Mouse (Mus musculus) left cerebral cortex, adult 8-10 months (tissue): ENCODE data around the gene Mtus2. TPM values are rescaled to one million over a fixed set of nuclear protein-coding genes. Genes with fewer than 3 reads are reported as not detected.
A peak's percentile ranks its signal among the peaks of the same experiment; 100 is the strongest.
"Not testable (repeated sequence)": the region's sequence is repeated elsewhere in the genome, so short reads cannot be mapped to it uniquely, and the experiment has no call there.

ENCODE experiments used
- DNase-seq, 2 experiments: peaks; one replicate each; pipeline ENCODE4 v3.0.0; 2022; ENCODE audit warnings: low spot score in 2 of 2
- total RNA-seq, 4 experiments: library from RNA; stranded (reverse); gene quantifications; 2 replicates each; pipeline ENCODE4 v1.2.4; 2022

Mtus2 gene
- 10 to 100 TPM; 36.6 to 43.1 (median 39.3) TPM for total RNA-seq

- DNase-seq = peak; percentile 76 to 90
Observed at GRCm38 (mm10) chr5:147956821-147957564, at the start of gene Mtus2. TSS of gene Mtus2 (plus strand) at chr5:147957320.

GRCm38 (mm10) chr5:147907851-147908250 lies 49.3 kb upstream of the Mtus2 start:
- DNase-seq = no peak

- DNase-seq = no peak
Observed at GRCm38 (mm10) chr5:147910807-147911509, 46.2 kb upstream of the Mtus2 start.

GRCm38 (mm10) chr5:147911744-147912143 lies 45.4 kb upstream of the Mtus2 start:
- no peak for DNase-seq

GRCm38 (mm10) chr5:147913241-147913842 lies 43.8 kb upstream of the Mtus2 start:
- DNase-seq = no peak

GRCm38 (mm10) chr5:147915038-147915566 lies 42.0 kb upstream of the Mtus2 start:
- no peak for DNase-seq

- no peak for DNase-seq
Observed at GRCm38 (mm10) chr5:147916171-147916570, 40.9 kb upstream of the Mtus2 start.

GRCm38 (mm10) chr5:147918044-147918846 lies 38.9 kb upstream of the Mtus2 start:
- DNase-seq = no peak

GRCm38 (mm10) chr5:147924621-147925020 lies 32.5 kb upstream of the Mtus2 start:
- no peak for DNase-seq

- no peak for DNase-seq
Observed at GRCm38 (mm10) chr5:147925935-147926604, 31.1 kb upstream of the Mtus2 start.

GRCm38 (mm10) chr5:147928668-147929497 lies 28.2 kb upstream of the Mtus2 start:
- no peak for DNase-seq

GRCm38 (mm10) chr5:147935096-147935495 lies 22.0 kb upstream of the Mtus2 start:
- DNase-seq = no peak

- DNase-seq = no peak
Observed at GRCm38 (mm10) chr5:147939226-147939625, 17.9 kb upstream of the Mtus2 start.

- DNase-seq = no peak
Observed at GRCm38 (mm10) chr5:147945000-147945666, 12.0 kb upstream of the Mtus2 start.

GRCm38 (mm10) chr5:147949881-147950280 lies 7.2 kb upstream of the Mtus2 start:
- DNase-seq = no peak

- no peak for DNase-seq
Observed at GRCm38 (mm10) chr5:147951751-147952150, 5.4 kb upstream of the Mtus2 start.

- not testable (repeated sequence) for DNase-seq
Observed at GRCm38 (mm10) chr5:147953181-147953580, 3.9 kb upstream of the Mtus2 start.

GRCm38 (mm10) chr5:147955671-147956070 lies 1.4 kb upstream of the Mtus2 start:
- no peak for DNase-seq

GRCm38 (mm10) chr5:147956421-147956820 lies 699 bp upstream of the Mtus2 start:
- DNase-seq = no peak
